Mouse (Mus musculus): ENCODE measurements around the gene Nkg7. TPM values are rescaled to one million over a fixed set of nuclear protein-coding genes. Genes with fewer than 3 reads are reported as not detected.
A peak's percentile ranks its signal among the peaks of the same experiment; 100 is the strongest.
"Not testable (repeated sequence)": the region's sequence is repeated elsewhere in the genome, so short reads cannot be mapped to it uniquely, and the experiment has no call there.

Nkg7 gene
- 0.32 TPM in 1 of 2 replicates, not detected in the other for polyA plus RNA-seq (2015; fragmentation: Nextera tagmentation; extraction: Ambion mirVana)

- Histone ChIP-seq H3K27me3 (no peaks in the 10 kb centered on the region), H3K9me3 (replicated peaks) (no peaks in the 10 kb centered on the region), H3K9ac (no peak within 1 kb of the TSS), H3K4me3 (replicated peaks) (no peak within 1 kb of the TSS), H3K4me1 (no peaks in the 10 kb centered on the region), H3K4me2 (no peak within 1 kb of the TSS), H3K27ac (no peak within 1 kb of the TSS), H3K36me3 (no peaks in the 10 kb centered on the region)
- 65% methylated on average over 10 of the region's 10 CpGs for WGBS
- ATAC-seq (replicated peaks; ENCODE audit: low FRiP score) = no peak
These were observed at the start of gene Nkg7 for GRCm38 (mm10) chr7:43436341-43437255. Gene Nkg7, plus strand, starts transcription at chr7:43437073.

- no peak for ATAC-seq (replicated peaks; ENCODE audit: low FRiP score)
- 0 out of 2 replicates have a peak, but pooled peaks cover 3% of the 10 kb centered on the region for H3K9me3 ChIP-seq (replicated peaks)
- H3K27me3 ChIP-seq = no peaks in the 10 kb centered on the region
- 71% methylated on average over 8 of the region's 8 CpGs for WGBS
- H3K36me3 ChIP-seq = no peaks in the 10 kb centered on the region
- no peak overlapping the region for H3K4me2 ChIP-seq
- no peaks in the 10 kb centered on the region for H3K4me1 ChIP-seq
- H3K9ac ChIP-seq = no peak overlapping the region
- no peak overlapping the region for H3K4me3 ChIP-seq (replicated peaks)
- H3K27ac ChIP-seq = no peak overlapping the region
These were observed 44.3 kb upstream of the Nkg7 start for GRCm38 (mm10) chr7:43392349-43393121.

GRCm38 (mm10) chr7:43399501-43399900 lies 37.4 kb upstream of the Nkg7 start:
- H3K9ac ChIP-seq = no peak overlapping the region

GRCm38 (mm10) chr7:43402718-43403117 lies 34.2 kb upstream of the Nkg7 start:
- H3K36me3 ChIP-seq = no peaks in the 10 kb centered on the region
- no peak for ATAC-seq (replicated peaks; ENCODE audit: low FRiP score)
- H3K27ac ChIP-seq = no peak overlapping the region
- no peak overlapping the region for H3K4me3 ChIP-seq (replicated peaks)
- no peaks in the 10 kb centered on the region for H3K27me3 ChIP-seq
- no peak overlapping the region for H3K4me2 ChIP-seq
- H3K9ac ChIP-seq = no peak overlapping the region
- no peaks in the 10 kb centered on the region for H3K9me3 ChIP-seq (replicated peaks)
- 14% methylated on average over 2 of the region's 2 CpGs for WGBS
- H3K4me1 ChIP-seq = no peaks in the 10 kb centered on the region

More at GRCm38 (mm10) chr7:43399501-43399900, 37.4 kb upstream of the Nkg7 start:
- H3K9me3 ChIP-seq (replicated peaks) = no peaks in the 10 kb centered on the region
- H3K27ac ChIP-seq = no peak overlapping the region
- H3K4me1 ChIP-seq = no peaks in the 10 kb centered on the region
- no peak overlapping the region for H3K4me2 ChIP-seq
- ATAC-seq (replicated peaks; ENCODE audit: low FRiP score) = no peak
- H3K27me3 ChIP-seq = no peaks in the 10 kb centered on the region
- no peaks in the 10 kb centered on the region for H3K36me3 ChIP-seq
- 77% methylated on average over 2 of the region's 2 CpGs for WGBS
- H3K4me3 ChIP-seq (replicated peaks) = no peak overlapping the region

GRCm38 (mm10) chr7:43407573-43407972 lies 29.3 kb upstream of the Nkg7 start:
- WGBS = 73% methylated on average over 3 of the region's 3 CpGs

GRCm38 (mm10) chr7:43408131-43408553 lies 28.7 kb upstream of the Nkg7 start, which contains the start of gene Siglecg:
Gene Siglecg, plus strand, starts transcription at chr7:43408204.
- Histone ChIP-seq H3K27me3 (no peaks in the 10 kb centered on the region), H3K4me1 (0 out of 2 replicates have a peak, but pooled peaks cover 5% of the 10 kb centered on the region), H3K4me3 (replicated peaks) (no peak within 1 kb of the TSS), H3K27ac (0 out of 2 replicates have a peak within 1 kb of the TSS, but pooled peaks have one; percentile 13), H3K4me2 (no peak within 1 kb of the TSS), H3K9me3 (replicated peaks) (no peaks in the 10 kb centered on the region), H3K9ac (no peak within 1 kb of the TSS), H3K36me3 (no peaks in the 10 kb centered on the region)
- ATAC-seq (replicated peaks; ENCODE audit: low FRiP score) = peak; percentile 77
- WGBS = 39% methylated on average over 4 of the region's 4 CpGs

More at GRCm38 (mm10) chr7:43407573-43407972, 29.3 kb upstream of the Nkg7 start:
- no peaks in the 10 kb centered on the region for H3K9me3 ChIP-seq (replicated peaks)
- no peak overlapping the region for H3K4me2 ChIP-seq
- ATAC-seq (replicated peaks; ENCODE audit: low FRiP score) = no peak
- no peak overlapping the region for H3K4me3 ChIP-seq (replicated peaks)
- H3K9ac ChIP-seq = no peak overlapping the region
- H3K36me3 ChIP-seq = no peaks in the 10 kb centered on the region
- no peaks in the 10 kb centered on the region for H3K27me3 ChIP-seq
- H3K4me1 ChIP-seq = 0 out of 2 replicates have a peak, but pooled peaks cover 5% of the 10 kb centered on the region
- H3K27ac ChIP-seq = no peak overlapping the region

GRCm38 (mm10) chr7:43409084-43409483 lies 27.8 kb upstream of the Nkg7 start:
- Histone ChIP-seq H3K9ac (no peak overlapping the region), H3K27ac (0 out of 2 replicates have a peak overlapping the region, but pooled peaks have one; percentile 13), H3K9me3 (replicated peaks) (no peaks in the 10 kb centered on the region), H3K4me3 (replicated peaks) (no peak overlapping the region), H3K4me1 (0 out of 2 replicates have a peak, but pooled peaks cover 5% of the 10 kb centered on the region), H3K4me2 (no peak overlapping the region), H3K27me3 (no peaks in the 10 kb centered on the region), H3K36me3 (no peaks in the 10 kb centered on the region)
- no peak for ATAC-seq (replicated peaks; ENCODE audit: low FRiP score)
- 69% methylated on average over 3 of the region's 3 CpGs for WGBS

GRCm38 (mm10) chr7:43411724-43412123 lies 25.1 kb upstream of the Nkg7 start:
- not testable (repeated sequence) for H3K9ac ChIP-seq; H3K27ac ChIP-seq; H3K9me3 ChIP-seq (replicated peaks); H3K4me2 ChIP-seq; H3K4me3 ChIP-seq (replicated peaks); H3K36me3 ChIP-seq; H3K27me3 ChIP-seq; H3K4me1 ChIP-seq
- peak; percentile 72 for ATAC-seq (replicated peaks; ENCODE audit: low FRiP score)
- 23% methylated on average over 4 of the region's 4 CpGs for WGBS

GRCm38 (mm10) chr7:43417298-43417697 lies 19.6 kb upstream of the Nkg7 start:
- no peaks in the 10 kb centered on the region for H3K27me3 ChIP-seq
- no peaks in the 10 kb centered on the region for H3K4me1 ChIP-seq
- WGBS = 88% methylated on average over 10 of the region's 10 CpGs
- no peaks in the 10 kb centered on the region for H3K36me3 ChIP-seq
- no peak overlapping the region for H3K27ac ChIP-seq
- H3K4me2 ChIP-seq = no peak overlapping the region
- ATAC-seq (replicated peaks; ENCODE audit: low FRiP score) = no peak
- no peak overlapping the region for H3K4me3 ChIP-seq (replicated peaks)
- no peaks in the 10 kb centered on the region for H3K9me3 ChIP-seq (replicated peaks)
- no peak overlapping the region for H3K9ac ChIP-seq

GRCm38 (mm10) chr7:43422995-43423617 lies 13.8 kb upstream of the Nkg7 start:
- peak overlapping the region; percentile 38; the same call in 1 of the 2 replicates for H3K4me2 ChIP-seq
- WGBS = 13% methylated on average over 11 of the region's 11 CpGs
- H3K27ac ChIP-seq = no peak overlapping the region
- H3K36me3 ChIP-seq = no peaks in the 10 kb centered on the region
- no peaks in the 10 kb centered on the region for H3K9me3 ChIP-seq (replicated peaks)
- no peak overlapping the region for H3K4me3 ChIP-seq (replicated peaks)
- peaks cover 4% of the 10 kb centered on the region; the same call in 1 of the 2 replicates for H3K4me1 ChIP-seq
- H3K9ac ChIP-seq = no peak overlapping the region
- peak; percentile 96 for ATAC-seq (replicated peaks; ENCODE audit: low FRiP score)
- no peaks in the 10 kb centered on the region for H3K27me3 ChIP-seq

- Histone ChIP-seq H3K9me3 (replicated peaks) (no peaks in the 10 kb centered on the region), H3K27ac (no peak overlapping the region), H3K27me3 (no peaks in the 10 kb centered on the region), H3K36me3 (no peaks in the 10 kb centered on the region), H3K4me3 (replicated peaks) (no peak overlapping the region), H3K4me1 (peaks cover 4% of the 10 kb centered on the region; the same call in 1 of the 2 replicates), H3K9ac (no peak overlapping the region), H3K4me2 (no peak overlapping the region)
- no peak for ATAC-seq (replicated peaks; ENCODE audit: low FRiP score)
- 64% methylated on average over 3 of the region's 3 CpGs for WGBS
These were observed 12.8 kb upstream of the Nkg7 start for GRCm38 (mm10) chr7:43423991-43424625.
